Mouse (Mus musculus): ENCODE measurements around the gene Ift52.
"Not testable (repeated sequence)": the region's sequence is repeated elsewhere in the genome, so short reads cannot be mapped to it uniquely, and the experiment has no call there.

Ift52 gene

GRCm38 (mm10) chr2:163032622-163033021 lies 15.5 kb downstream of the Ift52 start:
- DNase-seq = no peak

GRCm38 (mm10) chr2:163039940-163040339 lies 22.8 kb downstream of the Ift52 start:
- no peak for DNase-seq

- DNase-seq = peak; percentile 45
Observed at GRCm38 (mm10) chr2:163048125-163048524, 31.0 kb downstream of the Ift52 start.

GRCm38 (mm10) chr2:163049116-163049515 lies 32.0 kb downstream of the Ift52 start:
- no peak for DNase-seq

- no peak for DNase-seq
Observed at GRCm38 (mm10) chr2:163051691-163052090, 34.5 kb downstream of the Ift52 start.

GRCm38 (mm10) chr2:163052101-163052500 lies 34.9 kb downstream of the Ift52 start:
- DNase-seq = no peak

GRCm38 (mm10) chr2:163052826-163053225 lies 35.7 kb downstream of the Ift52 start:
- DNase-seq = no peak

GRCm38 (mm10) chr2:163054335-163054840 lies 37.2 kb downstream of the Ift52 start, which contains the start of gene Mybl2:
Gene Mybl2 (plus strand): TSS chr2:163054687.
- peak; percentile 93 for DNase-seq

- DNase-seq = no peak
Observed at GRCm38 (mm10) chr2:163054891-163055494, 37.8 kb downstream of the Ift52 start.

GRCm38 (mm10) chr2:163055715-163056114 lies 38.6 kb downstream of the Ift52 start:
- DNase-seq = no peak

GRCm38 (mm10) chr2:163056584-163056983 lies 39.4 kb downstream of the Ift52 start:
- DNase-seq = no peak

- not testable (repeated sequence) for DNase-seq
Observed at GRCm38 (mm10) chr2:163058981-163059380, 41.8 kb downstream of the Ift52 start.

- DNase-seq = no peak
Observed at GRCm38 (mm10) chr2:163060630-163061029, 43.5 kb downstream of the Ift52 start.

- DNase-seq = no peak
Observed at GRCm38 (mm10) chr2:163061203-163062118, 44.3 kb downstream of the Ift52 start.

- no peak for DNase-seq
Observed at GRCm38 (mm10) chr2:163062119-163062508, 45.0 kb downstream of the Ift52 start.

- DNase-seq = no peak
Observed at GRCm38 (mm10) chr2:163066326-163066725, 49.2 kb downstream of the Ift52 start.

- no peak for DNase-seq
Observed at GRCm38 (mm10) chr2:163067233-163067632, 50.1 kb downstream of the Ift52 start.

GRCm38 (mm10) chr2:163070213-163070612 lies 53.1 kb downstream of the Ift52 start:
- no peak for DNase-seq

GRCm38 (mm10) chr2:163071590-163071989 lies 54.4 kb downstream of the Ift52 start:
- DNase-seq = no peak

- DNase-seq = peak; percentile 34
Observed at GRCm38 (mm10) chr2:163073023-163073757, 56.0 kb downstream of the Ift52 start.

- DNase-seq = no peak
Observed at GRCm38 (mm10) chr2:163074006-163074405, 56.9 kb downstream of the Ift52 start.

- peak; percentile 35 for DNase-seq
Observed at GRCm38 (mm10) chr2:163074808-163075207, 57.7 kb downstream of the Ift52 start.

- DNase-seq = no peak
Observed at GRCm38 (mm10) chr2:163075234-163075633, 58.1 kb downstream of the Ift52 start.

Measured in kidney, adult 11 months (tissue).